Mouse (Mus musculus): ENCODE results near the gene Olfr854. TPM values are rescaled to one million over a fixed set of nuclear protein-coding genes. Genes with fewer than 3 reads are reported as not detected.

Olfr854 gene
- polyA plus RNA-seq (2017; shearing (Covaris generic)): not detected

DNA sequence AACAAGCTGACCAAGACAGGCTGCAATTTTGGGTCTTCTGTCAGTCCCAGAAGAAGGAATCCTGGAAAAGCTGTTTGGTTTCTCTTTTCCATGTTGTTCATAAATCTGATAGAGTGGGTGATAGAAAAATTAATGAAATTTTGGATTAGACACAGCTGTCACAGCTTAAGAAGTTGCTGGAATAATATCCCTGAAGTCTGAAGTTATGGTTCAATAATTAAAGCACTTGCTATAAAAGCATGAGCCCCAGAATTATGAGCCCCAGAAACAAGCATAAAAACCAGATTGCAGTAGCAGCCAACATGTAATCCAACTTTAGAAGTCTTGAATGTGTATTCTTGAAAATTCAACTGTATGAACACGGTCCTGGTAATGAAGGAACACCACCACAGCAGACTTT lies at the start of gene Olfr854:
TSS of gene Olfr854 (minus strand) at position 101 of the 400 bp plus-strand sequence.

GRCm38 (mm10) chr9:19582317-19582716 lies 15.1 kb upstream of the Olfr854 start, which contains the start of gene Olfr855:
Gene Olfr855, plus strand, starts transcription at chr9:19582617.

DNA sequence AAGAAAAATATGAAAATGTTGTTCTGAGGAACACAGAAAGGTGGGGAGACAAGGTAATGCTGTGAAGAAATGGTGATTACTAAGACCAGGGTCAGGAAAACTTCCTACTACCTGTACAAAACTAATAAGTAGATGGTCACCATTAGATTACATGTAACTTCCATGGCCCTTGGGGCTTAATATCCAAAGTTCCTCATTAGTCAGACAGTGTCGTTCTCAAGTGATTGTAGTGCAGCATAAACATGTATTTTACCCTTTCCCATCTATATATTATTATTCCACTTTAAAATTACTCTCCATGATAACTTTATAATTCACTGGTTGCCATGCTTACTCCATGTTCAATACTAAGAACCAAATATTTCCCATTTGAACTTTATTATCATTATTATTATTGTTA lies 26.2 kb downstream of the Olfr854 start, which contains the start of gene Olfr853:
TSS of gene Olfr853 (minus strand) at position 101 of the 400 bp plus-strand sequence.

Other genes starting within 250 kb of the Olfr854 start
- not detected for gene Olfr845, start 230.9 kb downstream of the Olfr854 start, polyA plus RNA-seq (2017; shearing (Covaris generic))
- not detected for gene Olfr846, start 203.4 kb downstream of the Olfr854 start, polyA plus RNA-seq (2017; shearing (Covaris generic))
- gene Olfr847, start 188.7 kb downstream of the Olfr854 start, polyA plus RNA-seq (2017; shearing (Covaris generic)): not detected
- gene Olfr849, start 127.1 kb downstream of the Olfr854 start, polyA plus RNA-seq (2017; shearing (Covaris generic)): not detected
- gene Olfr850, start 89.1 kb downstream of the Olfr854 start, polyA plus RNA-seq (2017; shearing (Covaris generic)): not detected
- gene Olfr851, start 74.1 kb downstream of the Olfr854 start, polyA plus RNA-seq (2017; shearing (Covaris generic)): not detected
- gene Olfr853, start 26.3 kb downstream of the Olfr854 start, polyA plus RNA-seq (2017; shearing (Covaris generic)): not detected
- not detected for gene Olfr855, start 15.2 kb upstream of the Olfr854 start, polyA plus RNA-seq (2017; shearing (Covaris generic))
- 20.1 TPM for gene Zfp317, start 54.7 kb upstream of the Olfr854 start, polyA plus RNA-seq (2017; shearing (Covaris generic))
- not detected for gene Olfr857, start 142.1 kb upstream of the Olfr854 start, polyA plus RNA-seq (2017; shearing (Covaris generic))
- not detected for gene Olfr58, start 212.9 kb upstream of the Olfr854 start, polyA plus RNA-seq (2017; shearing (Covaris generic))
- gene Olfr859, start 237.5 kb upstream of the Olfr854 start, polyA plus RNA-seq (2017; shearing (Covaris generic)): 0.26 TPM